Mouse (Mus musculus) left cerebral cortex, postnatal 36 days (tissue): ENCODE data around the gene Tmem217. TPM values are rescaled to one million over a fixed set of nuclear protein-coding genes. Genes with fewer than 3 reads are reported as not detected.

Experiments used
- microRNA-seq: library from miRNA; unstranded; fragments of <30 nt; microRNA quantifications from one replicate; pipeline ENCODE4 v1.2.0, GENCODE M21; 2022
- total RNA-seq, 2 experiments: library from RNA; stranded (reverse); gene quantifications; 2 replicates each; pipeline ENCODE4 v1.2.3; 2021

The Tmem217 gene
- total RNA-seq, 2 experiments from 2014 or later = not detected

Small RNA genes within 50 kb of the gene (microRNA-seq; reads per million reads assigned to microRNA genes)
- gene Mir7667 = not detected

Other genes starting within 250 kb of the Tmem217 start
- gene Pi16, start 234.7 kb downstream of the Tmem217 start, total RNA-seq = 1 to 10 TPM; 1.1 to 1.3 TPM
- gene Mtch1, start 204.5 kb downstream of the Tmem217 start, total RNA-seq = 100 to 1,000 TPM; 492 to 581 TPM
- gene Fgd2, start 191.5 kb downstream of the Tmem217 start, total RNA-seq = 1 to 10 TPM; 5.6 to 7.0 TPM
- gene Pim1, start 61.6 kb downstream of the Tmem217 start, total RNA-seq = 1 to 10 TPM; 6.0 to 7.1 TPM
- gene Gm17657, start 2.7 kb downstream of the Tmem217 start, total RNA-seq = not detected
- gene Tbc1d22b, start 2.6 kb downstream of the Tmem217 start, total RNA-seq = 10 to 100 TPM; 43.2 to 45.2 TPM
- 10 to 100 TPM; 59.2 to 72.7 TPM for gene Rnf8, start 62.4 kb upstream of the Tmem217 start, total RNA-seq
- 1 to 10 TPM; 3.2 to 5.4 TPM for gene Gm28043, start 62.5 kb upstream of the Tmem217 start, total RNA-seq
- gene Cmtr1, start 108.2 kb upstream of the Tmem217 start, total RNA-seq = 100 to 1,000 TPM; 112 to 125 TPM
- 10 to 100 TPM; 15.3 to 22.4 TPM for gene Ccdc167, start 164.7 kb upstream of the Tmem217 start, total RNA-seq